Mouse (Mus musculus): Measurements from ENCODE around the gene Ubxn1. TPM values are rescaled to one million over a fixed set of nuclear protein-coding genes. Genes with fewer than 3 reads are reported as not detected.
A peak's percentile ranks its signal among the peaks of the same experiment; 100 is the strongest.
"Not testable (repeated sequence)": the region's sequence is repeated elsewhere in the genome, so short reads cannot be mapped to it uniquely, and the experiment has no call there.

The Ubxn1 gene
- total RNA-seq, 2 experiments from 2014 or later = 177 to 218 TPM

- no peak for DNase-seq
Measured at GRCm38 (mm10) chr19:8853117-8853516, 18.2 kb upstream of the Ubxn1 start.

- peak; percentile 73 to 82 for DNase-seq
Measured at GRCm38 (mm10) chr19:8857689-8858088, 13.6 kb upstream of the Ubxn1 start.

GRCm38 (mm10) chr19:8859018-8859417 lies 12.3 kb upstream of the Ubxn1 start:
- DNase-seq = no peak

GRCm38 (mm10) chr19:8864265-8864664 lies 7.0 kb upstream of the Ubxn1 start:
- DNase-seq = no peak

- DNase-seq = not testable (repeated sequence)
Measured at GRCm38 (mm10) chr19:8870381-8870780, 915 bp upstream of the Ubxn1 start.

- DNase-seq = peak in 1 of 2 experiments; percentile 19
Measured at GRCm38 (mm10) chr19:8870838-8871237, 458 bp upstream of the Ubxn1 start.

- DNase-seq = peak in 1 of 2 experiments; percentile 23
Measured at GRCm38 (mm10) chr19:8872266-8872840, 1.1 kb downstream of the Ubxn1 start.

- DNase-seq = no peak
Measured at GRCm38 (mm10) chr19:8875031-8875430, 3.7 kb downstream of the Ubxn1 start.

- DNase-seq = peak; percentile 92 to 93
Measured at GRCm38 (mm10) chr19:8880311-8881033, 9.2 kb downstream of the Ubxn1 start, which contains the start of gene Uqcc3. Gene Uqcc3, minus strand, starts transcription at chr19:8880923.

- no peak for DNase-seq
Measured at GRCm38 (mm10) chr19:8881034-8881392, 9.7 kb downstream of the Ubxn1 start.

GRCm38 (mm10) chr19:8883616-8884015 lies 12.3 kb downstream of the Ubxn1 start, which contains the start of the genes Lbhd1 and Gm49403:
Gene Lbhd1, plus strand, starts transcription at chr19:8883732.
Gene Gm49403, plus strand, starts transcription at chr19:8883930.
- DNase-seq = no peak

GRCm38 (mm10) chr19:8886916-8887584 lies 15.8 kb downstream of the Ubxn1 start:
- no peak for DNase-seq

GRCm38 (mm10) chr19:8887585-8888463 lies 16.5 kb downstream of the Ubxn1 start:
- no peak for DNase-seq

- peak; percentile 94 to 96 for DNase-seq
Measured at GRCm38 (mm10) chr19:8888511-8889385, 17.5 kb downstream of the Ubxn1 start, which contains the start of the genes 1810009A15Rik and Gm49416. Gene 1810009A15Rik, plus strand, starts transcription at chr19:8888853. Gene Gm49416, plus strand, starts transcription at chr19:8888926.

- DNase-seq = peak; percentile 88
Measured at GRCm38 (mm10) chr19:8892829-8893766, 21.8 kb downstream of the Ubxn1 start, which contains the start of gene Ints5. Gene Ints5, plus strand, starts transcription at chr19:8893005.

GRCm38 (mm10) chr19:8895397-8895960 lies 24.2 kb downstream of the Ubxn1 start:
- DNase-seq = no peak

GRCm38 (mm10) chr19:8896231-8896630 lies 24.9 kb downstream of the Ubxn1 start:
- not testable (repeated sequence) for DNase-seq

GRCm38 (mm10) chr19:8897211-8897864 lies 26.0 kb downstream of the Ubxn1 start:
- peak; percentile 70 to 77 for DNase-seq

Data from adrenal gland, postnatal 36 days (tissue).